Mouse (Mus musculus) heart, adult 2 months (tissue): ENCODE results near the gene Thegl.

Source experiments
- CTCF ChIP-seq: fragments of 200-600 bp; IDR thresholded peaks from 2 replicates; pipeline ENCODE4 v1.8.1; 2022; ENCODE audit warnings: antibody characterized with exemption, mild to moderate bottlenecking, moderate library complexity
- EP300 ChIP-seq: fragments of 200-500 bp; IDR thresholded peaks from 2 replicates; pipeline ENCODE4 v1.6.1; 2011; ENCODE audit warnings: low read depth, low read length, control low read depth; ENCODE audit not compliant: insufficient read depth
- POLR2A ChIP-seq: fragments of 200-500 bp; IDR thresholded peaks from 2 replicates; pipeline ENCODE4 v1.6.1; 2011; ENCODE audit warnings: mild to moderate bottlenecking, low read depth, low read length, control low read depth; ENCODE audit not compliant: insufficient read depth

DNA sequence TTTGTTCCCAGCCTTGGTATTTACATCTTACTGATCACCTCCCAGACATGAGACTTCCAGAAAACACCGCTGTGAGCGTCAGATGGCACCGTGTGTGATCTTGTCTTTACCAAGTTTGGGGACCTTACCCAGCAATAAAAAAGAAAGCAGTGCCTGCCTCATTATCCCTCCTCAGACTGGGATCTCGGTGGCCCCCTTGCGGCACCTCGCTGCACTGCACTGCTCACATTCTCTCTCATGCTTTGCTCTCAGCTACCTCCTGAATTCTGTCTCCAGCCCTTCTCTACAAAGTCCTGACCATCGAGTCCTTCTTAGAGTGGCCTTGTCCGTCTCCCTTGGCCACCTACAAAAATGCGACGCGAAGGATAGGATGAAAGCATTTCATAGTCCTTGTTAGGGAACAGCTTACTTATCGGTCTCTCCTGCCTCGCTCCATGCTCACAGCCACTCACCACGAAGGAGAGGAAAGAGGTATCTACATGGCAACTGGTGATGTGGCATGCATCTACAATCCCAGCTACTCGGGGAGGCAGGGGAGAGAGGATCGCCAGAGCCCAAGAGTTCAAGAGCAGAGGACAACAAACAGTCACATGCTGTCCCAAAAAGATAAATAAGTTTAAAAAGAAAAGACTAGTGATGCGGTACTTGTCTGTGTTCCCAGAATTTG is 45.7 kb downstream of the Thegl start:
- no peak for TF ChIP-seq POLR2A
- peak; percentile 94 for TF ChIP-seq CTCF
- no peak for TF ChIP-seq EP300
